ENCODE assay signal across 9 mouse cellular contexts in genomic region chr13:92675897-92676584, GRCm38 (mm10).
DNase-seq lines count a peak whose midpoint lies in the region; ATAC-seq lines count a peak whose summit lies in the region.
"Had no signal": no experiment of that assay in that cellular context is flagged by ENCODE, and none has a peak within 500 bp of the region (broad histone marks: within the 10 kb centered on the region; RNA-seq: fewer than 3 reads in every experiment).

No protein-coding gene starts in this region.

- no peak overlapping the region for H3K4me3 ChIP-seq in lung, embryonic 15.5 days
- H3K4me3 ChIP-seq in embryonic facial prominence, embryonic 10.5 days, result no peak overlapping the region
- H3K4me3 ChIP-seq: neural tube, embryonic 12.5 days had no signal

- H3K27me3 ChIP-seq in lung, embryonic 15.5 days, result no peaks in the 10 kb centered on the region
- no peaks in the 10 kb centered on the region for H3K27me3 ChIP-seq in embryonic facial prominence, embryonic 10.5 days (replicated peaks; ENCODE audit: low read depth, poor library complexity, severe bottlenecking)
- H3K27me3 ChIP-seq: neural tube, embryonic 12.5 days had no signal

- H3K4me2 ChIP-seq in lung, embryonic 15.5 days, result no peak overlapping the region
- H3K4me2 ChIP-seq: neural tube, embryonic 12.5 days had no signal

- no peak overlapping the region for H3K9ac ChIP-seq in lung, embryonic 15.5 days
- H3K9ac ChIP-seq: neural tube, embryonic 12.5 days had no signal

- peak; percentile 46; the same call in 1 of the 2 replicates for ATAC-seq in lung, embryonic 15.5 days (ENCODE audit: borderline replicate concordance, extremely low read depth, low FRiP score, low TSS enrichment)
- ATAC-seq in megakaryocyte-erythroid progenitor cell, adult 5-6 weeks (replicated peaks; ENCODE audit: low FRiP score, low TSS enrichment, poor library complexity, severe bottlenecking), result peak; percentile 63; the same call in 1 of the 2 replicates

- H3K9me3 ChIP-seq in lung, embryonic 15.5 days, result no peaks in the 10 kb centered on the region
- no peaks in the 10 kb centered on the region for H3K9me3 ChIP-seq in embryonic facial prominence, embryonic 10.5 days
- H3K9me3 ChIP-seq: neural tube, embryonic 12.5 days had no signal

- H3K4me1 ChIP-seq in lung, embryonic 15.5 days, result peaks cover 50% of the 10 kb centered on the region
- peaks cover 37% of the 10 kb centered on the region for H3K4me1 ChIP-seq in embryonic facial prominence, embryonic 10.5 days

- H3K27ac ChIP-seq in lung, embryonic 15.5 days, result peak overlapping the region; percentile 55
- peak overlapping the region; percentile 51 for H3K27ac ChIP-seq in embryonic facial prominence, embryonic 10.5 days (replicated peaks)
- H3K27ac ChIP-seq: neural tube, embryonic 12.5 days had no signal

- WGBS in lung, embryonic 15.5 days, result 59% methylated on average over 11 of the region's 11 CpGs
- WGBS in embryonic facial prominence, embryonic 10.5 days, result 77% methylated on average over 11 of the region's 11 CpGs

- H3K36me3 ChIP-seq in lung, embryonic 15.5 days, result no peaks in the 10 kb centered on the region
- no peaks in the 10 kb centered on the region for H3K36me3 ChIP-seq in embryonic facial prominence, embryonic 10.5 days (replicated peaks)
- H3K36me3 ChIP-seq: neural tube, embryonic 12.5 days had no signal

- no peak for DNase-seq in lung, postnatal 14 days
- peak; percentile 21 for DNase-seq in embryonic facial prominence, embryonic 10.5 days (ENCODE audit: low spot score)
- DNase-seq in heart, adult 9 months (ENCODE audit: low spot score in 2 of 2), result peak; percentile 31 to 36
- DNase-seq in natural killer cell, adult 2 months (ENCODE audit: low spot score in 2 of 2), result no peak
- no peak for DNase-seq in layer of hippocampus, postnatal 25 days (ENCODE audit: extremely low spot score in 1 of 2, low spot score in 1 of 2)
- no peak for DNase-seq in layer of hippocampus, adult 11-12 months (ENCODE audit: low spot score)

Comparison
In these comparisons a context has a peak if more than half of its experiments do, and no peak if none do; other contexts are left out.
1. DNase-seq: peak in embryonic facial prominence, embryonic 10.5 days (single experiment) and heart, adult 9 months (2 of 2); none in lung, postnatal 14 days (single experiment), natural killer cell, adult 2 months (0 of 2), layer of hippocampus, postnatal 25 days (0 of 2) and layer of hippocampus, adult 11-12 months (single experiment).